Mouse (Mus musculus) spleen, adult 2 months (tissue): ENCODE data around the gene Ubash3b. TPM values are rescaled to one million over a fixed set of nuclear protein-coding genes. Genes with fewer than 3 reads are reported as not detected.
A peak's percentile ranks its signal among the peaks of the same experiment; 100 is the strongest.

Experiments used
- DNase-seq, 2 experiments: peaks; one replicate each; pipeline versions ENCODE4 v3.0.0 to v3.0.0-alpha.2; 2012 to 2021; ENCODE audit warnings: low spot score in 2 of 2, low read depth in 1 of 2
- H3K27ac ChIP-seq: fragments of 200-500 bp; 2 replicates; pipeline ENCODE4 v1.5.1; 2012; ENCODE audit warnings: low read length, inconsistent platforms; ENCODE audit not compliant: insufficient read depth
- H3K27me3 ChIP-seq: fragments of 200-500 bp; 2 replicates; pipeline ENCODE4 v1.6.1; 2012; ENCODE audit warnings: mild to moderate bottlenecking, moderate library complexity, low read length, inconsistent platforms; ENCODE audit not compliant: control insufficient read depth, insufficient read depth
- H3K36me3 ChIP-seq: fragments of 200-500 bp; 2 replicates; pipeline ENCODE4 v1.6.1; 2012; ENCODE audit warnings: mild to moderate bottlenecking, low read length, inconsistent platforms; ENCODE audit not compliant: control insufficient read depth, insufficient read depth
- H3K4me1 ChIP-seq: fragments of 200-500 bp; 2 replicates; pipeline ENCODE4 v1.6.1; 2011; ENCODE audit warnings: inconsistent platforms; ENCODE audit not compliant: control insufficient read depth, insufficient read depth, insufficient read length
- H3K4me3 ChIP-seq: fragments of 200-500 bp; 2 replicates; pipeline ENCODE4 v1.5.1; 2011; ENCODE audit warnings: mild to moderate bottlenecking, inconsistent platforms; ENCODE audit not compliant: insufficient read depth, insufficient read length; ENCODE audit errors: extremely low read depth
- CTCF ChIP-seq: fragments of 200-500 bp; IDR thresholded peaks from 2 replicates; pipeline ENCODE4 v1.5.1; 2011; ENCODE audit warnings: mild to moderate bottlenecking, inconsistent platforms; ENCODE audit not compliant: insufficient read depth, insufficient read length, insufficient replicate concordance; ENCODE audit errors: extremely low read depth
- POLR2A ChIP-seq: fragments of 200-500 bp; IDR thresholded peaks from 2 replicates; pipeline ENCODE4 v1.6.1; 2011; ENCODE audit warnings: low read depth, low read length, inconsistent platforms
- whole genome bisulfite sequencing: fragments of 180-500 bp; shearing (Covaris S2); methylation state at CpG from one replicate; pipeline ENCODE4 v1.1.7; 2018; 5-methylcytosine and 5-hydroxymethylcytosine counted together
- polyA plus RNA-seq: library from polyadenylated mRNA; depleted of rRNA; stranded (reverse); fragments of >200 nt; gene quantifications from 2 replicates; pipeline ENCODE4 v1.2.3, GENCODE M21; 2012

Ubash3b gene
- polyA plus RNA-seq, 1 experiment = 10.2 TPM

- 65% methylated on average over 8 of the region's 8 CpGs for WGBS
- H3K36me3 ChIP-seq = no peaks in the 10 kb centered on the region
- TF ChIP-seq POLR2A = no peak
- TF ChIP-seq CTCF = no peak
- no peak for DNase-seq
- H3K27me3 ChIP-seq = no peaks in the 10 kb centered on the region
- H3K27ac ChIP-seq = no peak overlapping the region
- H3K4me3 ChIP-seq = no peak overlapping the region
- H3K4me1 ChIP-seq = no peaks in the 10 kb centered on the region
Measured at GRCm38 (mm10) chr9:41181803-41182202, 20.3 kb upstream of the Ubash3b start.

GRCm38 (mm10) chr9:41181372-41181771, 19.9 kb upstream of the Ubash3b start:
- Histone ChIP-seq H3K27me3 (no peaks in the 10 kb centered on the region), H3K36me3 (no peaks in the 10 kb centered on the region), H3K4me1 (no peaks in the 10 kb centered on the region), H3K4me3 (no peak overlapping the region), H3K27ac (no peak overlapping the region)
- peak in 1 of 2 experiments; percentile 25 for DNase-seq
- TF ChIP-seq CTCF (no peak), POLR2A (no peak)
- WGBS = 29% methylated on average over 9 of the region's 9 CpGs

- Histone ChIP-seq H3K27me3 (no peaks in the 10 kb centered on the region), H3K36me3 (no peaks in the 10 kb centered on the region), H3K4me3 (no peak overlapping the region), H3K4me1 (no peaks in the 10 kb centered on the region), H3K27ac (no peak overlapping the region)
- no peak for TF ChIP-seq POLR2A
- no peak for TF ChIP-seq CTCF
- 73% methylated on average over 5 of the region's 5 CpGs for WGBS
- no peak for DNase-seq
Measured at GRCm38 (mm10) chr9:41179056-41179455, 17.6 kb upstream of the Ubash3b start.

- no peaks in the 10 kb centered on the region for H3K27me3 ChIP-seq
- H3K36me3 ChIP-seq = no peaks in the 10 kb centered on the region
- H3K4me1 ChIP-seq = no peaks in the 10 kb centered on the region
- no peak for DNase-seq
- TF ChIP-seq POLR2A = no peak
- TF ChIP-seq CTCF = no peak
- no peak overlapping the region for H3K4me3 ChIP-seq
- H3K27ac ChIP-seq = no peak overlapping the region
- WGBS = 86% methylated on average over 3 of the region's 3 CpGs
Measured at GRCm38 (mm10) chr9:41173158-41173557, 11.7 kb upstream of the Ubash3b start.

- DNase-seq = no peak
- no peaks in the 10 kb centered on the region for H3K4me1 ChIP-seq
- H3K27me3 ChIP-seq = no peaks in the 10 kb centered on the region
- H3K36me3 ChIP-seq = no peaks in the 10 kb centered on the region
- H3K27ac ChIP-seq = no peak overlapping the region
- TF ChIP-seq POLR2A (no peak), CTCF (no peak)
- 86% methylated on average over 8 of the region's 8 CpGs for WGBS
- H3K4me3 ChIP-seq = no peak overlapping the region
Measured at GRCm38 (mm10) chr9:41172426-41172825, 10.9 kb upstream of the Ubash3b start.

GRCm38 (mm10) chr9:41170026-41170425, 8.5 kb upstream of the Ubash3b start:
- Histone ChIP-seq H3K4me1 (no peaks in the 10 kb centered on the region), H3K27me3 (no peaks in the 10 kb centered on the region), H3K4me3 (no peak overlapping the region), H3K27ac (no peak overlapping the region), H3K36me3 (no peaks in the 10 kb centered on the region)
- no peak for DNase-seq
- WGBS = 14% methylated on average over 8 of the region's 8 CpGs
- TF ChIP-seq POLR2A = no peak
- TF ChIP-seq CTCF = no peak

- Histone ChIP-seq H3K4me1 (no peaks in the 10 kb centered on the region), H3K27me3 (no peaks in the 10 kb centered on the region), H3K27ac (no peak overlapping the region), H3K4me3 (no peak overlapping the region), H3K36me3 (no peaks in the 10 kb centered on the region)
- TF ChIP-seq POLR2A = no peak
- no peak for TF ChIP-seq CTCF
- no peak for DNase-seq
- WGBS = 52% methylated on average over 2 of the region's 2 CpGs
Measured at GRCm38 (mm10) chr9:41168656-41169055, 7.2 kb upstream of the Ubash3b start.

GRCm38 (mm10) chr9:41168206-41168605, 6.7 kb upstream of the Ubash3b start:
- Histone ChIP-seq H3K27me3 (no peaks in the 10 kb centered on the region), H3K36me3 (no peaks in the 10 kb centered on the region), H3K27ac (no peak overlapping the region), H3K4me1 (no peaks in the 10 kb centered on the region), H3K4me3 (no peak overlapping the region)
- no peak for DNase-seq
- no peak for TF ChIP-seq POLR2A
- no peak for TF ChIP-seq CTCF
- 84% methylated on average over 6 of the region's 6 CpGs for WGBS
